Mouse (Mus musculus): ENCODE measurements around the gene Slc7a11. TPM values are rescaled to one million over a fixed set of nuclear protein-coding genes. Genes with fewer than 3 reads are reported as not detected.
A peak's percentile ranks its signal among the peaks of the same experiment; 100 is the strongest.

The Slc7a11 gene
- 1.2 TPM in 2 replicates for polyA plus RNA-seq (2016; fragmentation: Nextera tagmentation; extraction: Ambion mirVana)

DNA sequence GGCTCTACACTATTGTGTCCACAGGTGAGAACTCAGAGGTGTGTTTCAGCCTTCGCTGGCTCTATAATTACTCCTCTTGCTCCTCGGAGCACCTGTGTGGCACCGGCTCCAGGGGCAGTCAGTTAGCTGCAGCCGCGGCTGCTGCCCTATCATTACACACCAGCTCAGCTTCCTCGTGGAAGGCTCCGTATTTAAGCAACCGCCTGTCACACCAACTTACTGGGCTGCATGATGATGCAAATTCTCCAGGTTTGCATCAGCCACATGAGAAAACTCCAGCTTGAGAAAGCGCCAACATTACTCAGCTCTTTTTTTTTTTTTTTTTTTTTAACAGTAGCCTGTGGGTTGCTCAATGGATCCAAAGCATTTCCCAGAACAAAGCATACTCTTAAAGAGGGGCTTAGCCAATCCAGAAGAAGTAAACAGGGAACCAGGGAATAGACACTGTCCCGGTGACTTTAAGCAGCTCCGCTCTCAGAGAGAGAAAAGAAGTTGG lies at the start of gene Slc7a11:
Gene Slc7a11 (minus strand): TSS at position 194 of the 496 bp plus-strand sequence.
- H3K36me3 ChIP-seq, result no peaks in the 10 kb centered on the region
- H3K9ac ChIP-seq, result no peak within 1 kb of the TSS
- no peaks in the 10 kb centered on the region for H3K27me3 ChIP-seq
- H3K9me3 ChIP-seq, result no peaks in the 10 kb centered on the region
- peak; percentile 75; the same call in 1 of the 2 replicates for ATAC-seq (ENCODE audit: insufficient number of reproducible peaks, insufficient read depth, low FRiP score, low TSS enrichment)
- WGBS, result 2% methylated on average over 11 of the region's 11 CpGs
- peak within 1 kb of the TSS; percentile 72 for H3K4me2 ChIP-seq (replicated peaks)
- peaks cover 3% of the 10 kb centered on the region; the same call in 1 of the 2 replicates for H3K4me1 ChIP-seq
- peak within 1 kb of the TSS; percentile 37 for H3K4me3 ChIP-seq
- H3K27ac ChIP-seq, result peak within 1 kb of the TSS; percentile 17; the same call in 1 of the 2 replicates

DNA sequence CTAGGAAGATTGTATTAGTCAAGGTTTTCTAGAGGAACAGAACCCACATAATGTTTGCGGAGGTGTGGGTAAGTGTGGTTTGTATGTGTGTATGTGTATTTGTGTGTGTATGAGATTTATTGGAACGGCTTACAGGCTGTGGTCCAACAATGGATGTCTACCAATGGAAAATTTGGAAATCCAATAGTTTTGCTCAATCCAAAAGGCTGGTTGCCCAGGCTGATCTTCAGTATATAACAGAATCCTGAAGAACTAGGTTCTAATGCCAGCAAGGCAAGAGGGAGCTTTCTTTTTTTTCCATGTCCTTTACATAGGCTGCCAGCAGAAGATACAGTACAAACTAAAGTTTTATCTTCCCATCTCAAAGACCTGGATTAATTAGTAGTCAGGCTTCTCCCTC lies 48.3 kb upstream of the Slc7a11 start:
- Histone ChIP-seq H3K4me1 (no peaks in the 10 kb centered on the region), H3K9me3 (no peaks in the 10 kb centered on the region), H3K36me3 (no peaks in the 10 kb centered on the region), H3K9ac (no peak overlapping the region), H3K4me3 (no peak overlapping the region), H3K27me3 (no peaks in the 10 kb centered on the region), H3K4me2 (replicated peaks) (no peak overlapping the region), H3K27ac (no peak overlapping the region)
- ATAC-seq (ENCODE audit: insufficient number of reproducible peaks, insufficient read depth, low FRiP score, low TSS enrichment), result no peak
- 92% methylated on average over 2 of the region's 2 CpGs for WGBS

DNA sequence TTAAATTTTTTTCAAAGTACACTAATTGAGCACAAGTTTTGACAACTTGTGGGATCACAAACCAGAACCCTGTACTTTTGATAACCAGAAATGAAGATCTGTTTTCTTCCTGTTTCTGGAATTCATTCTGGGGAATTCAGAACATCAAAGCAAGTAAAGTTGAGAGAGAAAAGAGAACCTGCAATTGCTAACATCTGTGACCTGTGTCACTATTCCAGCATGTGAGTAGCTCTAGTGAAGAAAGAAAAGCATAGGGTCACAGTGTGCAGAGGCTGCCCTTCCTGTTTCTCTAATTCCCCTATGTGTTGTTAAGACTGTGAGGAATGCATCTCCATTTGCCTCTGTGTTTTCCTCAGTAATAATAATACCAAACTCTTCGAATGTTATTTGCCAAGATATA lies 40.7 kb upstream of the Slc7a11 start:
- Histone ChIP-seq H3K4me3 (no peak overlapping the region), H3K9ac (no peak overlapping the region), H3K4me1 (peaks cover 4% of the 10 kb centered on the region; the same call in 1 of the 2 replicates), H3K36me3 (no peaks in the 10 kb centered on the region), H3K9me3 (no peaks in the 10 kb centered on the region), H3K4me2 (replicated peaks) (no peak overlapping the region), H3K27me3 (no peaks in the 10 kb centered on the region), H3K27ac (no peak overlapping the region)
- 12% methylated on average over 1 of the region's 1 CpGs for WGBS
- no peak for ATAC-seq (ENCODE audit: insufficient number of reproducible peaks, insufficient read depth, low FRiP score, low TSS enrichment)

DNA sequence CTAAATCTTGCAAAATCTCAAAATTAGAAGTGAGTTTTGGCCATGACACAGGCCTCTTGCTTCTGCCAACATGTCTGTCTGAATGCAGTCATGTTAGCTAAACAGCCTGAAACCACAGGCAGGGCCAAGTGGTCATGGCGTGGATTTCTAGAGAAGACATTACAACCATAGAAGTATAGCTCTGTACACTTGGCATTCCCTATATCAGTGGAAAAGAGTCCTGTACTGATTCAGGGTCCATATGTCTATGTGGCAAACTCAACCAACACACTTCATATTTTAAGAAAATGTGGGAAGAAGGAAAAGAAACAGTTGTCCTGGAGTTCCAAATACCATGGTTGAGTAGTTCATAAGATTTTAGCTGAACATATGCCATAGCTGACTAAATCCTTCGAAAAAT lies 18.8 kb upstream of the Slc7a11 start:
- Histone ChIP-seq H3K9ac (no peak overlapping the region), H3K4me3 (no peak overlapping the region), H3K4me2 (replicated peaks) (no peak overlapping the region), H3K9me3 (no peaks in the 10 kb centered on the region), H3K36me3 (no peaks in the 10 kb centered on the region), H3K27me3 (no peaks in the 10 kb centered on the region), H3K27ac (no peak overlapping the region), H3K4me1 (no peaks in the 10 kb centered on the region)
- ATAC-seq (ENCODE audit: insufficient number of reproducible peaks, insufficient read depth, low FRiP score, low TSS enrichment), result no peak
- WGBS, result 86% methylated on average over 2 of the region's 2 CpGs

DNA sequence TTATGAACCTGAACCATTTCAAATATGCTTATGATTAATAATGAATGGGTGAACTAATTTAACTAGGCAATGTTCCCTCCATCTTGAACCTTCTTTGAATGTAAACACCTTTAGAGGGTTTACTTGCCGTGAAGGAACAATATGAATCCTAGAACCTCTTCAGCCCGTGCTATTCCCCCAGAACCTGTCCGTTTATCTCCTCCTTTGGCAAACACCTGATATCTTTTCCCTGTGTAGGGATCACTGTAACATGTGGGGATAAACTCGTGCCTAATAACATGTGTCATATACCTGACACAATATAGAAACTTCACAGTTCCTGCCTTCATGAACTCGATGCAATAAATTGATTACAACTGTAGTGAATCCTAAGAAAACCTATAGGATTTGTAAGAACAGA lies 13.7 kb upstream of the Slc7a11 start:
- no peaks in the 10 kb centered on the region for H3K27me3 ChIP-seq
- H3K9ac ChIP-seq, result no peak overlapping the region
- H3K36me3 ChIP-seq, result no peaks in the 10 kb centered on the region
- H3K27ac ChIP-seq, result no peak overlapping the region
- no peaks in the 10 kb centered on the region for H3K4me1 ChIP-seq
- H3K4me3 ChIP-seq, result no peak overlapping the region
- H3K4me2 ChIP-seq (replicated peaks), result no peak overlapping the region
- no peak for ATAC-seq (ENCODE audit: insufficient number of reproducible peaks, insufficient read depth, low FRiP score, low TSS enrichment)
- no peaks in the 10 kb centered on the region for H3K9me3 ChIP-seq
- 84% methylated on average over 5 of the region's 5 CpGs for WGBS

DNA sequence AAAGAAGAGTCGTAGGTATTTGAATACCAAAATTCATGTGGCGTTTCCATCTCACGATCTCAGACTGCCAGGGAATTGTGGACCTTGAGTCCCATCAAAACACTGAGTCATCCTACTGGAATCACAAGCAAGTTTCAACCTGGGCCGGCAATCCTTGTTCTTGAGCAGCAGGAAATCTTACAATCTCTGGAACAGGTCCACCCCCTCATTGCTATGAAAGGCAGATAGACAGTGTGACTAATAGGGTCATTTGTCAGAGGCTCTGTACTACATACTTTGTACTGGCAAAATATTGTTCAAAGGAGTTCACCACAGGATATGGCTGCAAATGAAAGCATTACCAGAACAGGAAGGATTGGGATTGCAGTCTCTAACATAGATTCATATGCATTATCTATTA lies 13.2 kb upstream of the Slc7a11 start:
- Histone ChIP-seq H3K4me3 (no peak overlapping the region), H3K9me3 (no peaks in the 10 kb centered on the region), H3K4me1 (no peaks in the 10 kb centered on the region), H3K4me2 (replicated peaks) (no peak overlapping the region), H3K36me3 (no peaks in the 10 kb centered on the region), H3K9ac (no peak overlapping the region), H3K27ac (no peak overlapping the region), H3K27me3 (no peaks in the 10 kb centered on the region)
- 81% methylated on average over 4 of the region's 4 CpGs for WGBS
- ATAC-seq (ENCODE audit: insufficient number of reproducible peaks, insufficient read depth, low FRiP score, low TSS enrichment), result no peak

DNA sequence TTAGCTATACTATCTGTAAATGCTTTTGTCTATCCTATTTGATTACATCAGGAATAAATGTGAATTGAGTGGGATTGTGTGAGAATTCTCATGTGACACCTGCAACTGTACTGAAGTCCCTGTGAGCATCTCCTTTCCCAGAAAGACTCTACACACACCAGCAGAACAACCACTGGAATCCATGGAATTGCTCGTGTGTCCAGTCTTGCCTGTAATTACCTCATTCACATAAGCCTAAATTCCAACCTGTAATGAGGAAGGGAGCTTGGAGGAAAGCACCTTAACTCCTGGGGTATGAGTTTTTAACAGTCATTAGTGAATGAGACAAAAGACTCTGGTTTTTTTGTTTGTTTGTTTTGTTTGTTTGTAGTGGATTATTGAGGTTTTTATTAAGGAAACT lies 12.6 kb upstream of the Slc7a11 start:
- no peaks in the 10 kb centered on the region for H3K4me1 ChIP-seq
- H3K4me3 ChIP-seq, result no peak overlapping the region
- 47% methylated on average over 1 of the region's 1 CpGs for WGBS
- no peaks in the 10 kb centered on the region for H3K9me3 ChIP-seq
- H3K27ac ChIP-seq, result no peak overlapping the region
- no peaks in the 10 kb centered on the region for H3K36me3 ChIP-seq
- no peaks in the 10 kb centered on the region for H3K27me3 ChIP-seq
- H3K4me2 ChIP-seq (replicated peaks), result no peak overlapping the region
- ATAC-seq (ENCODE audit: insufficient number of reproducible peaks, insufficient read depth, low FRiP score, low TSS enrichment), result no peak
- no peak overlapping the region for H3K9ac ChIP-seq

DNA sequence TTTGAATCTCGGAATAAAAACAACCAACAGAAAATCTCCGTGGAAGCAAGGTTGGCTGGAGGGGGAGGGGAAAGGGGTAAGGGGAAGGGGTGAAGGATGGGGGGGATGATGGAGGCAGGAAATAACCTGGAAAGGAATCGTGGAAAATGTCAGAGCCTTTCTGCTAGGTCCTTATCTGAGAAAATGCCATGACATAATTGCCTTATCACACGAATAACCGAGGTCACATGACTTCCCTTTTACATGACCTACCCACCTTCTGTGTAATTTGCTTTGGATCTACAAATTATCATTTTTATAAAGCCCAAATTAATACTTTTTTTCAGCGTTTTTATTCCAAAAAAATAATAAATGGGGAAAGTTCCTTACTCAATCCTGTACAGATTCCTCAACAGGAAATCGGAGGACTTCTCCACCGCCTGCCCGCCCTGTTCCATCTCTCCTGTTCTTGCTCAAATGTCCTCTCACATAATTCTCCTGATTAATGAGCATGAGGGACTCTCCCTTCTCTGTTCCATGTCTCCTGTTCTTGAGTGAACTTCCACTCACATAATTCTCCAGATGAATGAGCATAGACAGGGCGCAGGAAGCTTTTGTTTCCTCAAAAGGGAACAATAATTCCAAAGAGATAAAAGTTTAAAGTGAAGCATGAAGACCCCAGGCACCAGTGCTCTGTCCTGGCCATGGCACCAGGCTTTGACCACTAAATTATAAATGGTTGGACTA lies 1.8 kb upstream of the Slc7a11 start:
- Histone ChIP-seq H3K4me3 (no peak overlapping the region), H3K27me3 (no peaks in the 10 kb centered on the region), H3K36me3 (no peaks in the 10 kb centered on the region), H3K9me3 (no peaks in the 10 kb centered on the region), H3K9ac (no peak overlapping the region), H3K4me1 (peaks cover 3% of the 10 kb centered on the region; the same call in 1 of the 2 replicates), H3K27ac (no peak overlapping the region), H3K4me2 (replicated peaks) (no peak overlapping the region)
- WGBS, result 52% methylated on average over 10 of the region's 10 CpGs
- no peak for ATAC-seq (ENCODE audit: insufficient number of reproducible peaks, insufficient read depth, low FRiP score, low TSS enrichment)

DNA sequence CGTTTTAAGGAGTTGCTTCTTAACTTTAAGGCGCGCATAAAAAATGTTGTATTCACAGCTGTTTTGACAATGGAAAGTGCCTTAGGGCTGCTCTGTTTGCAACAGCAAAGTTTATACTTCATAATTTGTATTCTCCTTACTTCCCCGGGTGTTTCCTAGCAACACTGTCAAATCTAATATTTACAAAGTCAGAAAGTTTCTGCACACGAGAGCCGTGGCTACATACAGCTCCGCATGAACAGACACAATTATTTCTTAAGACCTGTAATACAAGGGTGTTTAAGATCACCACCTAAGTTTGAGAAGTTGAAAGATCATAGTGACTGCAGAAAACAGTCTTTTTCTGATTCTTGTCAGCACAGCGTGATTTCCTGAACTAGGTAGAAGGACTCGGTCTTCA lies 528 bp upstream of the Slc7a11 start:
- 14% methylated on average over 9 of the region's 9 CpGs for WGBS
- no peaks in the 10 kb centered on the region for H3K36me3 ChIP-seq
- H3K27ac ChIP-seq, result no peak overlapping the region; the same call in 1 of the 2 replicates
- H3K9me3 ChIP-seq, result no peaks in the 10 kb centered on the region
- no peak overlapping the region for H3K9ac ChIP-seq
- no peaks in the 10 kb centered on the region for H3K27me3 ChIP-seq
- no peak for ATAC-seq (ENCODE audit: insufficient number of reproducible peaks, insufficient read depth, low FRiP score, low TSS enrichment)
- H3K4me1 ChIP-seq, result peaks cover 3% of the 10 kb centered on the region; the same call in 1 of the 2 replicates
- peak overlapping the region; percentile 37 for H3K4me3 ChIP-seq
- H3K4me2 ChIP-seq (replicated peaks), result peak overlapping the region; percentile 72

DNA sequence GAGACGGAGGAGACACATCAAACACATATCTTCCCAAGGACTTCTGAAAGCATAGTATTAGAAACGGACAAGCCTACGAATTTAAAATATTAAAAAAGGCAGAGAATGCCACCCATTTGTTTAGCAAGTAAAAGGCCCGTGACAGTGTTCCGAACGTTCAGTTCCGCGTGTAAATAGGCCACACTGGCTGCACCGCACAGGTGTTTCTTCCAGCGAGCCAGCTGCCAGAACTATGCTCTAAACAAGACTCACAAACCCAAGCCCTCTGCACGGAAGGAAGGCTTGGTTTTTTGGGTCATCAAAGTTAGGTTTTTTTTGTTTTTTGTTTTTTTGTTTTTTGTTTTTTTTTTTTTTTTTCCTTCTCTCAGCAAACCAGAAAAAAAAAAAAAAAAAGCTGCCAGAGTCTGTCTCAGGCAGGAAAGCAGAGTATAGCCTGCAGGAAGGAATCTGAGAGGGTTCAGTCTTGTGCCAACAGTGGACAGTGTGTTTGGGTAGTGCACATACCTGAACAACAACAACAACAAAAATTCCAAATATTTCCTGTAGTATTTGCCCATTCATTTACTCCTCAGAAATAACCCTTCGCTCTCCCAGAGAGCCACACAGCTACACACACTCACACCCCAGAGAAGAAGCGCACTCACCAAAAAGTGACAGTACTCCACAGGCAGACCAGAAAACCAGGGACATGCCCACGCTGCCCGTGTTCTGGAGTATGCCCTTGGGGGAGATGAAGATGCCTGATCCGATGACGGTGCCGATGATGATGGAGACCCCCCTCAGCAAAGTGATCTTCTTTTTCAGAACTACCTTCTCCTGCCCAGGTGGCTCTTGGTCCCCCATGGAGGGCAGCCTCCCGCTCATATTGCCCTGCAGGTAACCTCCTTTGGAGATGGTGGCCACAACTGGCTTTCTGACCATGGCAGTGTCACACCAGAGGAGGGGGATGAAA lies 797 bp downstream of the Slc7a11 start:
- no peak overlapping the region for H3K27ac ChIP-seq
- peak overlapping the region; percentile 37; the same call in 1 of the 2 replicates for H3K4me3 ChIP-seq
- WGBS, result 56% methylated on average over 19 of the region's 19 CpGs
- no peaks in the 10 kb centered on the region for H3K27me3 ChIP-seq
- H3K4me2 ChIP-seq (replicated peaks), result peak overlapping the region; percentile 72
- peaks cover 3% of the 10 kb centered on the region; the same call in 1 of the 2 replicates for H3K4me1 ChIP-seq
- H3K9me3 ChIP-seq, result no peaks in the 10 kb centered on the region
- no peaks in the 10 kb centered on the region for H3K36me3 ChIP-seq
- ATAC-seq (ENCODE audit: insufficient number of reproducible peaks, insufficient read depth, low FRiP score, low TSS enrichment), result no peak
- H3K9ac ChIP-seq, result no peak overlapping the region

DNA sequence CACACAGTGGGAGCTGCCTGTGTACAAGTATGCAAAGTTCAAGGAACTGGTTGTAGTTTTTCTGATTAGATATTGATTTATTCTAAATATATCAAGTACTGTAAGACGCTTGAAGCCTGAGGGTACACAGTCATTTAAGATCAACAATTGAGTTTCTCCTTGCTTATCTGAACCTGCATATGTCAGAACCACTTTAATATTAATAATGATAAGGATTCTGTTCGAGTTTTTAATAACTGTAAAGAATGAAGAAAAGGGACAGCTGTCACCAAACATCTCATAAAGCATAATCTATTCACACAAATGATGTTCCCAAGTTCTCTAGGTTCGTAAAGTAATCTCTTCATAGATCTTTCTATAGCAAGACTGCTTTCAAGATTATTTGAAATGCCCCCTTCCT lies 2.1 kb downstream of the Slc7a11 start:
- no peak overlapping the region for H3K27ac ChIP-seq
- 76% methylated on average over 3 of the region's 3 CpGs for WGBS

More for the DNA sequence above, 2.1 kb downstream of the Slc7a11 start:
- no peak for ATAC-seq (ENCODE audit: insufficient number of reproducible peaks, insufficient read depth, low FRiP score, low TSS enrichment)
- H3K27me3 ChIP-seq, result no peaks in the 10 kb centered on the region
- no peaks in the 10 kb centered on the region for H3K36me3 ChIP-seq
- H3K4me3 ChIP-seq, result no peak overlapping the region
- H3K4me2 ChIP-seq (replicated peaks), result no peak overlapping the region
- peaks cover 3% of the 10 kb centered on the region; the same call in 1 of the 2 replicates for H3K4me1 ChIP-seq
- no peaks in the 10 kb centered on the region for H3K9me3 ChIP-seq
- H3K9ac ChIP-seq, result no peak overlapping the region

Measured in embryonic facial prominence, embryonic 12.5 days (tissue).